Mouse (Mus musculus) spleen, adult 12 weeks (tissue): ENCODE data around the gene Srgap3.

ENCODE experiments used
- DNase-seq: peaks from one replicate; pipeline ENCODE4 v3.0.0; 2022; ENCODE audit warnings: low spot score

Gene Srgap3

GRCm38 (mm10) chr6:112950205-112951110 is 3.4 kb upstream of the Srgap3 start:
- no peak for DNase-seq

GRCm38 (mm10) chr6:112949220-112949619 is 2.2 kb upstream of the Srgap3 start:
- no peak for DNase-seq

- DNase-seq: no peak
These were observed 1.4 kb upstream of the Srgap3 start for GRCm38 (mm10) chr6:112948416-112948815.

DNA sequence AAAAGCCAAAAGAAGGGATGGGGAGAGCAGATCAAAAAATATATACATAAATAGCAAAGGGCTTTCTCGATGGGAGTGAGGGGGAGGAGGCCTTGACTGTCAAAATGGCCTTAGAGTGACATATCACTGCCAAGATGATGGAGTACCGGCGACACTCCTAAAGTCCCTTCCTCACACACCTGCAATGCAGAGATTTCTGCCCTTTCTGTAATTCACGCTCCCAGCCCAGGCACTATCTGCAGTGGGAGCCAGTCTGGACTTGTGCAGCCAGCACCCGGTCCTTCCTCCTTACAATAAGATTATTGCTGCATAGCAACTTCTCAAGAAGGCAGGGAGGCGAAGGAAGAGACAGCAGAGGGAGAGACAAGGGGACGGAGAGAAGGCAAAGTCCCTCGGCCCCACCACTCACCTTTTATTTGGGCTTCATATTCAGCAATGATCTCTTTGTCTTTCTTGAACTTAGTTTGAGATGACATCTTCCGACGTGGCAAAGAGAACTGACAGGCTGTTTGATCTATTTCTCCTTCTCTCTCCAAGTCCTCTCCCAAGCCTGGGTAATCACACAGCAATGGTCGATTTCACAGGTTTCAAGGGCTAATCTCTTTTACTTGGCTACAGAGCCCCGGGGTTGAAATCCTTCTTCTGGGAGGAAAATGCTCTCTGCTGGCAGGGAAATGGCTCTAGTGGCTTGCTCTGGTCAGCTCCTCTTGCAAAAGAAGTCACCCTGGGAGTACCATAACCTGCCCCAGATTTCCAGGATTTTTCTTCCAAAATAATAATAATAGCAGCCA is 850 bp downstream of the Srgap3 start:
- no peak for DNase-seq

DNA sequence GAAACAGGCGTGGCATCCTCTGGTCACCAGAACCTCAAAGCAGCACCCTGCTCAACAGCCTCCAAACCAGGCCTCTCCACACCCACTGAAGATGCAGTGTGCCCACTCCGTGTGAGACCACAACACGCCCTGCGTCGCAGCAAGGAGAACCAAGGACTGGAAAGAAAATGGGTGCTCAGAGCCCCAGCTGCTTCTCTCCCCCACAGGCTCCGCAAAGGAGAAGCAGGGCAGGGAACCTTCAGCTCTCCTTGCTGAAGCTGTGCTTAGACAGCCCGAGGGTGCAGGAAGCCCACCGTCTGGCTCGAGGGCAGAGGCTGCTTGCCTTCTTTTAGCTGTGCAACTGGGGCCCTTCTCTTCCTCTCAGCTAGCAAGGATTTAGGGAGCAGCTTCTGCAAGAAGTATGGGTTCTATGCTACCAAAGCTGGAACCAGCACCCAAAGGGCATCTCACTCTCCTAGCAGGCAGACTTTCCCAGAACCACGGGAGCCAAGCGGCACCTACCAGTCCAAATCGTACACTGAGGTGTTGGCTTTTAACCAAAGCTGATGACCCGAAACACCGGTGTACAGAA is 1.8 kb downstream of the Srgap3 start:
- no peak for DNase-seq

DNA sequence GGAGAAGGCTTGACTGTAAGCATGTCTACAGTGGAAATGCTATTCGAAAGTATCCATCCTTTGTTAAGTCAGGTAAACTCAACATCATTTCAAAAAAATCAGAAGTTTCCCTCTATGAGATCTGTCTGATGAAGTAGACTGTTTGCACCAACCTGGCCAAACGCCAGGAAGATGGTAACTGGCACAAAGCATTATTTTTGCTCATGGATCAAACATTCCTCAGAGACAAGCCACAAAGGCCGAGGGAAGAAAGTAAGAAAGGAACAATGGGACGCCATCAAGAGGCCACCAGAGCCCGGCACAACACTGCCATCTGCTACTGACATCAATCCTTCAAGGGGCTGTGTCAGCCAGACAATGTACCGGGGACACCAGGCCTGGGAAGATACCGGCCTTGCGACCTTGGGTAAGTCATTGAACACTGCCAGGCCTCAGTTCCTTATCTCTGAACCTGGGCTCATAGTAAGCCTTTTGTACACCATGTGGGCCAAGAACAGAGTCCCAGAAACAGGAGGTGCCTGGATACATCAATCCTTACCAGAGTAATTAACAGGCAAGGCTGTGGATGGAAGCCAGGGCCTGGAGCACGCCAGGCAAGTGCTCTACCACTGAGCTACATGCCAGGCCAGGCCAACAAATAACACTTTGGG is 3.3 kb downstream of the Srgap3 start:
- no peak for DNase-seq

DNA sequence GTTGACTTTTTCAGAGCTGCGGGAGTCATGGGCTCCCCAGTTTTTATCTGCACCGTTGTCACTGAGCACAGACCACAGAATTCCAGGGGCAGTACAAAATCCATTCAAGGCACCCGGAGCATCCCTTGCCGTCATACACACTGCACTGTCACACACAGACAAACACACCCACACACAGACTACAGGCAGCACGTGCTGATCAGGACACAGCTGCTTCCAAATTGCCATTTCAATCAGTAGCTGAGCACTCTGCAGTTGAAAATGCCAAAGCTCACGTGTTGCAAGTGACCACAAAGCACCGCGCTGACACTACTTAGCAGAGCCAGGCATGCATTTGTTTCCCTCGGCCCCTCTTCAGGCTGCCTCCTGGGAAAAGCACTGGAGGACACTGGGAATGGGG is 7.8 kb downstream of the Srgap3 start:
- no peak for DNase-seq

DNA sequence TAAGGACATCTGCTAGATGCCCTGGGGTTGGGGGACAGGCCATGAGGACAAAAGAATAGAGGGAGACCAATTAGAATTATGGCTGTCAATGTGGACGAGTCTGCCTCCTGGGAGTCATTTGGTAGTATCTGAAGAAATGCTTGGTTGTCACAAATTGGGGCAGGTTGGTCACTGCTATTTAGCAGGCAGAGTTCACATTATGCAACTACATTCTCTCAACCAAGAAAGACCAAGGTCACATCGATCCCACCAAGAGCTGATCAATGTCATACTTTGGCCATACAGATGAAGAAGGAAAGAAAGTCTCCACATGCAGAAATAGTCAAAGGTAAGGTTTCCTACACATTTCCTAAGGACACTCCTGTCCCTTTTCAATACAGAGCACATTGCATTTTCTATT is 9.3 kb downstream of the Srgap3 start:
- no peak for DNase-seq

- no peak for DNase-seq
These were observed 12.6 kb downstream of the Srgap3 start for GRCm38 (mm10) chr6:112934501-112934900.

GRCm38 (mm10) chr6:112932611-112933010 is 14.5 kb downstream of the Srgap3 start:
- DNase-seq: no peak

DNA sequence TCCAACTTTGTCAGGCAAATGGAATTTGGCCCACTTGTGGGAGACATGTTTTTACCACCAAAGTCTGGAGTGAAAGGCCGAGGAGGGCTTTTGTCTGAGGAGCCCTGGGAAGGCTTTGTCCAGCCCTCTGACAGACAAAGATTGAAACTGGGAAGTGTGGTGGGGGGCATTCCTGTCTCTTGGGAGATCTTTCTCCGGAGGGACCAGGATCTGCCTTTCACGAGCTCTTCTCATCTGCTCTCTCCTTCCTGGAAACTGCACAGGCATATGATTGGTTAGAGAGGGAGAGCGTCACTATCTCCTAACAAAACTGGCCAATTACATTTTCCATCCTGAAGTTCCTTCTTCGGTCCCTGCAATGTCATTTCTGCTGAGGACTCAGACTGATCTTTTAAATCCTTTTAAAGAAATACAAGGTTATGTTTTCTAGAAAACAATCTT is 17.0 kb downstream of the Srgap3 start:
- DNase-seq: no peak

- DNase-seq: no peak
These were observed 17.6 kb downstream of the Srgap3 start for GRCm38 (mm10) chr6:112929291-112929984.

DNA sequence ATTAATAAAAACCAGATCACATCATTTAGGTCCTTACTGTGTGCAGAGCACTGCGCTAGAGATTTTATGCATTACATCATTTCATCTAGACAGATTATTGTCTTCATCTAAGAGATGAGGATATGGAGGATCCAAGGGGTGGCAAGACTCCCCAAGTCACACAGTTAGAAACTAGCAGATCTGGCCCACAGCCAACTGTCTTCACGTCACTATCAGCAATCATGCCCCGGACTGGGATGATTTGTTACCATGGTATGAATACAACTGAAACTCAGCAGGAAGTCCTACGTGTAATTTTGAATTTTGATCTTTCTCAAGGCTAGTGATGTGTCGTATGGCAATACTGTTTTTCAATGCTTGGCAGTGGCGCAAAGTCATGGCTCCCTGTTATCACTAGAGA is 18.2 kb downstream of the Srgap3 start:
- no peak for DNase-seq

GRCm38 (mm10) chr6:112927341-112927740 is 19.7 kb downstream of the Srgap3 start:
- DNase-seq: no peak

- DNase-seq: no peak
These were observed 21.1 kb downstream of the Srgap3 start for GRCm38 (mm10) chr6:112926011-112926410.

DNA sequence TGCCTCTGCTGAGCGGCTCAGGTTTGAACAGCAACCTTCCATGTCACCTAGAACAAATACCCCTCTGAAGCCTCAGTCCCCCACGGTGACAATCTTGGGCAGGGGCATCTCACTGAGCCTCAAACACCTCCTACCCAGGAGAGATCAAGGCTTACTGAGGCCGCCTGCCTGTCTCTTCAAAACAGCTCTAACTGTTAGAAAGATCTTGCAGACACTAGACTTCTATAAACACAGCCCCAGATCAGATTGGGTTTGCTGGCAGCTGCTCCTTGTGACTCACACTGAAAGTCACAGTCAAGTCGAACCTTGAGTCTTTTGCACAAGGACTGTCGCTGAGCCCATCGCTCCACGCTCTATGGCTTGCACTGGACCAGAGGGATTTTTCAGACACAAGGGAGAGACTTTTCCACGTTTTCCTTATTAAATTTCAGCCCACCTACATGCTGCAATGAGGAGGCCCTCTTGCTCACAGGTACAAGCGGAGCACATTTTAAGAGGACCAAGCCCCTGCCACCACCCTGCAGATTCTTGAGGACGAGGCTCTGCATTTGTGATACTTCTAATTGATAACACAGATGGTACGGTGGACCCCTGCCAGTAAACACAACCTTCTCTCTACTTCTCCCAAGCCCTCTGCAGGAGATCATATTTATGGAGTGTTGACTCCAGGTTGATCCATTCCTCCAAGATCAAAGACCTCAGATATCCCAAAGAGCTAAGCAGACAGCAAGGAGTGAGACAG is 21.7 kb downstream of the Srgap3 start:
- DNase-seq: no peak

GRCm38 (mm10) chr6:112924606-112925141 is 22.4 kb downstream of the Srgap3 start:
- no peak for DNase-seq

GRCm38 (mm10) chr6:112920619-112921195 is 26.4 kb downstream of the Srgap3 start:
- DNase-seq: no peak

GRCm38 (mm10) chr6:112917717-112918116 is 29.3 kb downstream of the Srgap3 start:
- no peak for DNase-seq

- DNase-seq: no peak
These were observed 30.8 kb downstream of the Srgap3 start for GRCm38 (mm10) chr6:112916243-112916642.
